Mouse (Mus musculus): ENCODE measurements around the gene Parg.

DNA sequence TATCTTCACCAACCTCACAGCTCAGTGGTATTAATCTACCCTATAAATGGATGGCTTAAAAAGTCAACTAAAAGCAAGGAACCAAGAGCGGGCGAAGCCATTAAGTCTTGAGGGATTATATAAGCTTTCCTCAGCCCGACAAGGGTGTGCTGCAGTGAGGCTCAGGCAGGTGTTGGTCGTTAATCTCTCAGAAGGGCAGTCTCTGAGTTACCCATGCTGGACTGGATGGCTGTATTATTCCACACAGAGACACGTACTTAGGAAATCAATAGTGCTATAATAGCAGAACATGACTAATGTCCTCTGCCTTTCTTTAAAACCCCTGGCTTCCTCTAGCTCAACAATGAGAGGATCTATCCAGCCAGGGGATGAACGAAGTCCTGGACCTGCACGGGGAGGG, 100.7 kb downstream of the Parg start:
- TF ChIP-seq POLR2A (IDR thresholded peaks at IDR 0.05; ENCODE audit: borderline replicate concordance, control insufficient read depth, low read depth, low read length) (no peak), CTCF (IDR thresholded peaks at IDR 0.05; ENCODE audit: control insufficient read depth, insufficient read depth, low read length) (no peak)
